Mouse (Mus musculus): ENCODE results near the gene Eml6.

GRCm38 (mm10) chr11:29765063-29765462 lies 260.8 kb downstream of the Eml6 start:
- no peak for TF ChIP-seq POLR2A (IDR thresholded peaks at IDR 0.05; ENCODE audit: low read depth, low read length)
- no peak for TF ChIP-seq CTCF (conservative IDR thresholded peaks at IDR 0.05; ENCODE audit: insufficient read depth, insufficient read length, low read depth, low read length)

Data from kidney, adult 2 months (tissue).